Mouse (Mus musculus): Measurements from ENCODE around the gene Itpr2. TPM values are rescaled to one million over a fixed set of nuclear protein-coding genes. Genes with fewer than 3 reads are reported as not detected.

Gene Itpr2
- polyA plus RNA-seq, 1 experiment from 2014 or later: 5.9 TPM

GRCm38 (mm10) chr6:146432218-146432865 lies 69.7 kb downstream of the Itpr2 start:
- WGBS: 86% methylated on average over 8 of the region's 8 CpGs

GRCm38 (mm10) chr6:146431777-146432176 lies 70.2 kb downstream of the Itpr2 start:
- no peak for ATAC-seq (ENCODE audit: low FRiP score)

More at GRCm38 (mm10) chr6:146432218-146432865, 69.7 kb downstream of the Itpr2 start:
- Histone ChIP-seq H3K27ac (ENCODE audit: low read depth, low read length) (no peak overlapping the region), H3K9ac (ENCODE audit: low read depth, low read length) (no peak overlapping the region), H3K4me3 (ENCODE audit: low read depth, low read length) (no peak overlapping the region), H3K4me2 (replicated peaks; ENCODE audit: low read depth, low read length) (no peak overlapping the region), H3K9me3 (ENCODE audit: control insufficient read depth, low read length) (no peaks in the 10 kb centered on the region), H3K4me1 (replicated peaks; ENCODE audit: control insufficient read depth, insufficient read depth, low read length) (no peaks in the 10 kb centered on the region), H3K27me3 (ENCODE audit: control insufficient read depth, insufficient read depth, low read length) (no peaks in the 10 kb centered on the region), H3K36me3 (ENCODE audit: control insufficient read depth, insufficient read depth, low read length) (no peaks in the 10 kb centered on the region)
- ATAC-seq (ENCODE audit: low FRiP score) (no peak), DNase-seq (ENCODE audit: low spot score) (no peak)

GRCm38 (mm10) chr6:146429694-146430380 lies 72.2 kb downstream of the Itpr2 start:
- H3K4me2 ChIP-seq (replicated peaks; ENCODE audit: low read depth, low read length): no peak overlapping the region
- H3K27ac ChIP-seq (ENCODE audit: low read depth, low read length): no peak overlapping the region
- H3K9ac ChIP-seq (ENCODE audit: low read depth, low read length): no peak overlapping the region
- ATAC-seq (ENCODE audit: low FRiP score) (peak; percentile 54; the same call in 1 of the 2 replicates), DNase-seq (ENCODE audit: low spot score) (peak; percentile 58)
- no peaks in the 10 kb centered on the region for H3K36me3 ChIP-seq (ENCODE audit: control insufficient read depth, insufficient read depth, low read length)
- WGBS: 54% methylated on average over 9 of the region's 9 CpGs
- no peaks in the 10 kb centered on the region for H3K4me1 ChIP-seq (replicated peaks; ENCODE audit: control insufficient read depth, insufficient read depth, low read length)
- H3K9me3 ChIP-seq (ENCODE audit: control insufficient read depth, low read length): no peaks in the 10 kb centered on the region
- no peaks in the 10 kb centered on the region for H3K27me3 ChIP-seq (ENCODE audit: control insufficient read depth, insufficient read depth, low read length)
- no peak overlapping the region for H3K4me3 ChIP-seq (ENCODE audit: low read depth, low read length)

More at GRCm38 (mm10) chr6:146431777-146432176, 70.2 kb downstream of the Itpr2 start:
- Histone ChIP-seq H3K27me3 (ENCODE audit: control insufficient read depth, insufficient read depth, low read length) (no peaks in the 10 kb centered on the region), H3K36me3 (ENCODE audit: control insufficient read depth, insufficient read depth, low read length) (no peaks in the 10 kb centered on the region), H3K4me2 (replicated peaks; ENCODE audit: low read depth, low read length) (no peak overlapping the region), H3K4me3 (ENCODE audit: low read depth, low read length) (no peak overlapping the region), H3K9me3 (ENCODE audit: control insufficient read depth, low read length) (no peaks in the 10 kb centered on the region), H3K4me1 (replicated peaks; ENCODE audit: control insufficient read depth, insufficient read depth, low read length) (no peaks in the 10 kb centered on the region), H3K9ac (ENCODE audit: low read depth, low read length) (no peak overlapping the region), H3K27ac (ENCODE audit: low read depth, low read length) (no peak overlapping the region)
- 89% methylated on average over 7 of the region's 7 CpGs for WGBS
- DNase-seq (ENCODE audit: low spot score): no peak

GRCm38 (mm10) chr6:146424778-146425177 lies 77.2 kb downstream of the Itpr2 start:
- no peak overlapping the region for H3K4me2 ChIP-seq (replicated peaks; ENCODE audit: low read depth, low read length)
- no peak overlapping the region for H3K27ac ChIP-seq (ENCODE audit: low read depth, low read length)
- ATAC-seq (ENCODE audit: low FRiP score) (no peak), DNase-seq (ENCODE audit: low spot score) (no peak)
- no peak overlapping the region for H3K9ac ChIP-seq (ENCODE audit: low read depth, low read length)
- no peaks in the 10 kb centered on the region for H3K4me1 ChIP-seq (replicated peaks; ENCODE audit: control insufficient read depth, insufficient read depth, low read length)
- no peak overlapping the region for H3K4me3 ChIP-seq (ENCODE audit: low read depth, low read length)
- WGBS: 89% methylated on average over 3 of the region's 3 CpGs
- no peaks in the 10 kb centered on the region for H3K9me3 ChIP-seq (ENCODE audit: control insufficient read depth, low read length)
- H3K36me3 ChIP-seq (ENCODE audit: control insufficient read depth, insufficient read depth, low read length): no peaks in the 10 kb centered on the region
- no peaks in the 10 kb centered on the region for H3K27me3 ChIP-seq (ENCODE audit: control insufficient read depth, insufficient read depth, low read length)

- no peak for ATAC-seq (ENCODE audit: low FRiP score)
Observed at GRCm38 (mm10) chr6:146424326-146424725, 77.7 kb downstream of the Itpr2 start.

GRCm38 (mm10) chr6:146420718-146421117 lies 81.3 kb downstream of the Itpr2 start:
- ATAC-seq (ENCODE audit: low FRiP score): no peak

More at GRCm38 (mm10) chr6:146424326-146424725, 77.7 kb downstream of the Itpr2 start:
- Histone ChIP-seq H3K9me3 (ENCODE audit: control insufficient read depth, low read length) (no peaks in the 10 kb centered on the region), H3K4me3 (ENCODE audit: low read depth, low read length) (no peak overlapping the region), H3K27ac (ENCODE audit: low read depth, low read length) (no peak overlapping the region), H3K4me2 (replicated peaks; ENCODE audit: low read depth, low read length) (no peak overlapping the region), H3K27me3 (ENCODE audit: control insufficient read depth, insufficient read depth, low read length) (no peaks in the 10 kb centered on the region), H3K4me1 (replicated peaks; ENCODE audit: control insufficient read depth, insufficient read depth, low read length) (no peaks in the 10 kb centered on the region), H3K36me3 (ENCODE audit: control insufficient read depth, insufficient read depth, low read length) (no peaks in the 10 kb centered on the region), H3K9ac (ENCODE audit: low read depth, low read length) (no peak overlapping the region)
- WGBS: 91% methylated on average over 6 of the region's 6 CpGs
- no peak for DNase-seq (ENCODE audit: low spot score)

GRCm38 (mm10) chr6:146416461-146416860 lies 85.6 kb downstream of the Itpr2 start:
- Histone ChIP-seq H3K27me3 (ENCODE audit: control insufficient read depth, insufficient read depth, low read length) (no peaks in the 10 kb centered on the region), H3K9ac (ENCODE audit: low read depth, low read length) (no peak overlapping the region), H3K27ac (ENCODE audit: low read depth, low read length) (no peak overlapping the region), H3K9me3 (ENCODE audit: control insufficient read depth, low read length) (no peaks in the 10 kb centered on the region), H3K36me3 (ENCODE audit: control insufficient read depth, insufficient read depth, low read length) (no peaks in the 10 kb centered on the region), H3K4me1 (replicated peaks; ENCODE audit: control insufficient read depth, insufficient read depth, low read length) (no peaks in the 10 kb centered on the region), H3K4me2 (replicated peaks; ENCODE audit: low read depth, low read length) (no peak overlapping the region), H3K4me3 (ENCODE audit: low read depth, low read length) (no peak overlapping the region)
- WGBS: 90% methylated on average over 2 of the region's 2 CpGs
- ATAC-seq (ENCODE audit: low FRiP score) (no peak), DNase-seq (ENCODE audit: low spot score) (no peak)

More at GRCm38 (mm10) chr6:146420718-146421117, 81.3 kb downstream of the Itpr2 start:
- H3K4me2 ChIP-seq (replicated peaks; ENCODE audit: low read depth, low read length): no peak overlapping the region
- H3K9me3 ChIP-seq (ENCODE audit: control insufficient read depth, low read length): no peaks in the 10 kb centered on the region
- WGBS: 57% methylated on average over 6 of the region's 6 CpGs
- no peaks in the 10 kb centered on the region for H3K36me3 ChIP-seq (ENCODE audit: control insufficient read depth, insufficient read depth, low read length)
- DNase-seq (ENCODE audit: low spot score): no peak
- no peak overlapping the region for H3K4me3 ChIP-seq (ENCODE audit: low read depth, low read length)
- H3K27me3 ChIP-seq (ENCODE audit: control insufficient read depth, insufficient read depth, low read length): no peaks in the 10 kb centered on the region
- no peak overlapping the region for H3K9ac ChIP-seq (ENCODE audit: low read depth, low read length)
- no peaks in the 10 kb centered on the region for H3K4me1 ChIP-seq (replicated peaks; ENCODE audit: control insufficient read depth, insufficient read depth, low read length)
- no peak overlapping the region for H3K27ac ChIP-seq (ENCODE audit: low read depth, low read length)

GRCm38 (mm10) chr6:146414094-146414493 lies 87.9 kb downstream of the Itpr2 start:
- no peaks in the 10 kb centered on the region for H3K27me3 ChIP-seq (ENCODE audit: control insufficient read depth, insufficient read depth, low read length)
- ATAC-seq (ENCODE audit: low FRiP score) (no peak), DNase-seq (ENCODE audit: low spot score) (no peak)
- no peak overlapping the region for H3K4me3 ChIP-seq (ENCODE audit: low read depth, low read length)
- no peaks in the 10 kb centered on the region for H3K9me3 ChIP-seq (ENCODE audit: control insufficient read depth, low read length)
- no peak overlapping the region for H3K4me2 ChIP-seq (replicated peaks; ENCODE audit: low read depth, low read length)
- no peak overlapping the region for H3K9ac ChIP-seq (ENCODE audit: low read depth, low read length)
- H3K36me3 ChIP-seq (ENCODE audit: control insufficient read depth, insufficient read depth, low read length): no peaks in the 10 kb centered on the region
- 87% methylated on average over 7 of the region's 7 CpGs for WGBS
- H3K4me1 ChIP-seq (replicated peaks; ENCODE audit: control insufficient read depth, insufficient read depth, low read length): no peaks in the 10 kb centered on the region
- H3K27ac ChIP-seq (ENCODE audit: low read depth, low read length): no peak overlapping the region

All from hindbrain, embryonic 11.5 days (tissue).